Mouse (Mus musculus) retina, adult 2 months (tissue): ENCODE data around the gene Shroom3.
"Not testable (repeated sequence)": the region's sequence is repeated elsewhere in the genome, so short reads cannot be mapped to it uniquely, and the experiment has no call there.

Experiments used
- DNase-seq: peaks from one replicate; pipeline ENCODE4 v3.0.0-alpha.2; 2012; ENCODE audit warnings: low read depth, low spot score

Gene Shroom3

GRCm38 (mm10) chr5:92893284-92893683 is 210.0 kb downstream of the Shroom3 start:
- no peak for DNase-seq

GRCm38 (mm10) chr5:92893711-92894110 is 210.5 kb downstream of the Shroom3 start:
- DNase-seq: no peak

- DNase-seq: no peak
These were observed 212.6 kb downstream of the Shroom3 start for GRCm38 (mm10) chr5:92895877-92896276.

- DNase-seq: no peak
These were observed 213.6 kb downstream of the Shroom3 start for GRCm38 (mm10) chr5:92896725-92897280.

- peak; percentile 74 for DNase-seq
These were observed 214.8 kb downstream of the Shroom3 start for GRCm38 (mm10) chr5:92897766-92898745.

GRCm38 (mm10) chr5:92900470-92900869 is 217.2 kb downstream of the Shroom3 start:
- DNase-seq: no peak

DNA sequence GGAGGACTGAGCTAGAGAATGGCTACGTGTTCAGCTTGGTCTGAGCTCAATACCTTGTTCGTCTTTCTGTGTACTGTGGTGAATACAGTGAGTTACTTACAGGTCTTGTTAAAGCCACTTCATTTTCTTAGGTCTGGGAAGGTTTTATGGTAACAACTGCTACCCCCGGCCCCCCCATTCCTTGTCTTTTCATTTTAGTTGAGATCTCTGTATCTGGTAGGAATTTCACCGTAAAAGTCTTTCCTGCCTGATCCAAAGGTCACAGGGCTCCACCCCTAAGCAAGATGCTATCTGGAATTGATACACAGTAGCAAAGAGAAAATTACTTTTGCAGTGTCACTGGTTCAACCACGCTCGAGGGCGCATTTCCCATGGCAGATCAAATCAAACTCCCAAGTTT is 218.6 kb downstream of the Shroom3 start:
- no peak for DNase-seq

DNA sequence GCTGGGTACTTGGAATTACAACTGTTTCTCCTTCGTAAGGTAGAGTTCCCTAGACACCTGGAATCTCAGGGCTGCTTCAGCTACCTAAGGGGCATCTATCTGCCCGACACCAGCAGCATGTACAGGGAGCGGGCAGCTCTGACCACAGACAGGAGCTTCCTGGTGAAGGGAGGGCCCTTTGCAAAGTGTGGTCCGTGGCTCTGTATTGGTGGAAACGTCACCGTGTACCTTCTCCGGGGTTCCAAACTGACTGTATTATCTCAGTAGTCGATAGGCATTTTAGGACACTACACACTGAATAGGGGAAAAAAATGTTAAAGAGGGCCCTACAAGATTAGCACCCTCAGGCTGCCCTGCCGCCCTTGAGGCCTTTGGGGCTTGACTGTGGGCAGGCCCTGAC is 221.9 kb downstream of the Shroom3 start:
- no peak for DNase-seq

- DNase-seq: no peak
These were observed 222.4 kb downstream of the Shroom3 start for GRCm38 (mm10) chr5:92905594-92906008.

DNA sequence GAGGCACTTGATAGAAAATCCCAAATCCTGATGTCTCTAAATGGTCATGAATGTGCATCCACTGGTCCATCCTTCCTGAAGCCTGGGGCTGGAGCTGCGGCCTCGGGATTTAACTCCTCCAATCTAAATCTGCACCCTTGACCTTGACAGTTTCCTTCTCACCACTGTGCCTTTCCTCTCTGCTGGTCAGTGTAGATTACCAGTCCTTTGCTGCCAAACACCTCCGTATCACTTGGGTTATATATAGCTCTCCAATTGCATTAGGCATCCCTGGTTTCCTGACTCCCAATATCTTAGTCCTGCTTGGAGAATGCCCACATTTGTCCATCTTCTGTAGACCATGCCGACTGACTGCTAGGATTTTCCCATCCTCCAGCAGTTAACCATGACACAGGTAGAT is 225.0 kb downstream of the Shroom3 start:
- DNase-seq: no peak

DNA sequence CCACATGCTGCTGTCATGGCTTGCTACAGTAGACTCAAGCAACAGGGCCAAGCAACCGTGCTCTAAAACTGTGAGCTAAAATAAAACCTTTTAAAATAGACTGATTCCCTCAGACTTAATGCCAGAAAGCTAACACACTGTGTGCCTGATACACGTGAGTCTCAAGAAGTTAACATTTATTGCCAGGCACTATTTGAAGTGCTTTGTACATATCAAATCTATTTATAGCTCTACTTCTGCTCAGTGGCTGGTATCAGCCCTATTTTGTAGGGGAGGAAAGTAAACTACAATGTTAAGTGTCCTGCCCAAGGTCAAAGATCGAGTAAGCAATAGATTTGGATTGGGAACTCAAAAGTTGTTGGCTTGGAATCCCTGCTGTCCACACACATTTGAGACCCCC is 227.6 kb downstream of the Shroom3 start:
- DNase-seq: no peak

DNA sequence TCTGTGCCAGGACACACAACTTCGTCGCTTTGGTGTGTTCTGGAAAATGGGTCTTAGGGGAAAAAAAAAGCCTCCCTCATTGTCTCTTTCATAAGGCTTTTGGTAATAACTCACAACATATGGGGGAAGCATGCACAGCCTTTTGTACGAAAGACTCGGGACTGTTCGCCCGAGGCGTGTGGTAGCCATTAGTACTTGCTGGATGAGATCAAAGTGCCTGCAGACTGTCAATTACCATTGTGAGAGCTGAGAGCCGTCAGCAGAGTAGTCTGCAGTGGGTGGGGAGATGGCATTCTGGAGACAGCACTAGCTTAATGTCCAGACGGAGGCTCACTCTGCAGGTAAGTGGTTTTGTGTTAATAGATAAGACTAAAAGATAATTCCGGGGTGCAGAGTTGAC is 232.2 kb downstream of the Shroom3 start:
- DNase-seq: no peak

DNA sequence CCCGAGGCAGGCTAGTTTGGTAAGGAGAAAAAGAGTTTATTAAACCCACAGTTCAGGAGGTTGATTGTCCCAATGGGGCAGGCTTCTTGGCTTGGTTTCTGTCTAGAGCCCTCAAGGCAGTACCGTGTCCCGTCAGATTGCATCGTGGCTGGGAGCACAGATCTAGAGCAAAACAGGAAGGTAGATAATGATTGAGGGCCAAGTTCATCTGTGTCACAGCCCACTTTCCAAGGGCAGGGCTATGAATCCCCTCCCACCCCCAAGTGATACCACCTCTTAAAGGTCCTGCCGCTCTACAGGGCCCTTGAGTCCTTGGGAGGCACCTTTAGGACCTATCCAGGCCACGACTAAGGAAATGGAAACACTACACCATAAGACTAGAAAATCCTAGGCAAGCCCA is 234.5 kb downstream of the Shroom3 start:
- no peak for DNase-seq

DNA sequence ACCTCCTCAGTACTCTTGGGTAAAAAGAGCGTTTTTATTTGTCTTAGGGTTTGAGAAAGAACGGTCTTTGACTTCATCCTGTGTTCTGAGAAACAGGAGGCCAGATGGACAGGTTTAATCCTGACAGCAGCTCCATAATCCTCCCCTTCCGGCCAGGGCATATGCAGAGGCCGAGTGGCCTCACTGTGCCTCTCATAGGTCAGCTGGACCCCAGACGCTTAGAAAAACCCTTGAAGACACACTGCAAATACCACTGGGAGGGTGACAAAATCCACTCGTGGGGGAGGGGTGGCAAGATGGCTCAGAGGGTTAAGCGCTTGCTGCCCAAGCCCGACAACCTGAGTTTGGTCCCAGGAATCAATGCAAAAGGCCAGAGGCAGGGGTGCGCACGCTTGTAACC is 234.9 kb downstream of the Shroom3 start:
- DNase-seq: peak; percentile 69

DNA sequence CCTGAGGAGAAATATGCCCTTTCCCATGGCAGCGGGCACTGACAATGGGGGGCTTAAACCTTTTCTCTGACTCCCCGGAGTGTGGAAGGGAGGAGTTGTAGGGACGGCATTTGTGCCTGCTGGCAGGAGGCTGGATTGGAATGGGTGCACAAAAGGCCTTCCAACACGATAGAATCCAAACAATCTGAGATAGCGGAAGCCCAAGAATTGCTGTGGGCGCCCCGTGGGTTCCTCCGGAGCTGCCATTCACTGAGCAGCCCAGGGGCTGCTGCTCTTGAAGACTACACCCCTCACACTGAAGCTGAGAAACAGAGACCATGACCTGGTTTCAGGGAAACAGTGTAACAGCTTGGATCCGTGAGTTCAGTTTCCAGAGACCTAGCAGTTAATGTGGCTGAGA is 235.6 kb downstream of the Shroom3 start:
- DNase-seq: no peak

DNA sequence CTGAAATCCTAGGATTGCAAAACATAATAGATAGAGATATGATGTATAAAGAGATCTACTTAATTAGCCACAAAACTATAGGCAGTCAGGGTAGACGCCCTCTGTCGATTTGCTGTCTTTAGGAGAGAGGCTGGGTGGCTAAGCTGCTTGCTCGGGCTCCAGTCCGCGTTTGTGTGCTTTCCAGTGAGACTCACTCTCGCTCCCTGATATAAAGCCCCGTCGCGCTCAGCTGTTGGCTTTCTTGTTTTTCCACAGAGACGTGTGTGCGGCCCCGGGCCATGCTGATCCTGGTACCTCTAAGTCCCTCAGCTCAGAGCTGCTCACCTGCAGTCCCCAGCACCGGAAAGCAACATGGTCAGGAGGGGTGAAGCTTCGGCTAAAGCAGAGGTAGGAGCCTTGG is 236.2 kb downstream of the Shroom3 start:
- DNase-seq: no peak

- no peak for DNase-seq
These were observed 237.7 kb downstream of the Shroom3 start for GRCm38 (mm10) chr5:92920984-92921383.

- DNase-seq: no peak
These were observed 238.5 kb downstream of the Shroom3 start for GRCm38 (mm10) chr5:92921728-92922127.

DNA sequence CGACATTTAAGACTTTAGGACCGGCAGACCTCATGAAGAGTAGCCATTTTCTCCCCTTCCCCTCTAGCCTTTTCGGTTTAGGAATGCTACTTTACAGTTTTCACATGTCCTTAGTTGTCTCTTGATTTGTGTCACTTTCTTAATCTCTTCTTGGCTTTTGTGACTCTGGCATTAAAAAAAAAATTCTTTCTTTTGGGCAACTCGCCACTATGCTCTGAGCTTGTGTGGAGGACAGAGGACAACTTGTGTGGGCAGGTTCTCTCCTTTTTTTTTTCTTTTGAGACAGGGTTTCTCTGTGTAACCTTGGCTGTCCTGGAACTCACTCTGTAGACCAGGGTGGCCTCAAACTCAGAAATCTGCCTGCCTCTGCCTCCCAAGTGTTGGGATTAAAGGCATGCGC is 239.7 kb downstream of the Shroom3 start:
- DNase-seq: not testable (repeated sequence)

DNA sequence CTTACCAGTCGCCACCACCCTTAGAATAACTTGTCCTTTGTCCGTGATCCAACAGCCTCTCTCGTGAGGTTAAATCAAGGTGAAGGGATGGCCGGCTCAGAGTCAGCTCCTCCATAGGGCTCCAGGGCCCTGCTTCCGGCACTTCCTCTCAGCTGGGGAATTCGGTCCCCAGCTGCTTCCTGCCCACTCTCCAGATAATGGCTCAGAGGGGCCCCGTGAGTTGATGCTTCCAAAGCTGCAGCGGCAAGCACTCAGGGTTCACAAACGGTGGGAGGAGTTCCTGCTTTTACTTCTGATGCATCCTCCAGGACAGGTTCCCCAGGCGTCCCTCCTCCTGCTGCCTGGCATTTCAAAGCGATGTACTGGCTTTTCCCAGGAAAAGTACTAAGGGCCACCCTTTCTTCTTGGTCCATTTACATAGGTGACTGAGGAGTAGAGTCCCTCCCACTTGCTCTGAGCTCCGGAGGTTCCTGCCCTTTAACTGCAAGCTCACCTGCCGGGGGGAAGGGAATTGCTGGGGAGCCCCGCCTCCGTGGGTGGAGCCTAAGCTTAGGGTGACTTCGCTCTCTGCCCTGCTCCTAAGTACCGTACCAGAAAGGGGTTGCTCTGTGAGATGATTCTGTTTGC is 241.7 kb downstream of the Shroom3 start:
- no peak for DNase-seq

DNA sequence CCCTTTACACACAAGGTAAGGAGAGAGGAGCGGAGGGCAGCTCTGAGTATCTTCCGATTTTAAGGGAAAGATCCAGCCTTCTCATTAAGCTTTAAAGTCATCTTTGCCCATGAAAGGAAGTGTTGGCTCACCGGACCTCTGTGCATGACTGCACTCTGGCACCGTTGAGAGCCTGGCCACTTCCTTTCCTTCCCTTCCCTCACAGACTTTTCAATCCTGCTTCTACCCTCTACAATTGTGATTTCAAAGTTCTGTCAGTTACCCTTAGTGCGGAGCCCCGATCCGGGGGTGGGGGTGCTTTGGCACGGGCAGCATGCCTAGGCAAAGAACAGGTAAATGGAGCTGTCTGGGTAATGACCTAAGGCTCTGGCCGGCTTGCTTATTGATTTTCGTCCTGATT is 244.4 kb downstream of the Shroom3 start:
- DNase-seq: no peak

- DNase-seq: no peak
These were observed 247.3 kb downstream of the Shroom3 start for GRCm38 (mm10) chr5:92930557-92930956.

- DNase-seq: no peak
These were observed 248.1 kb downstream of the Shroom3 start for GRCm38 (mm10) chr5:92931298-92931697.
